Mouse (Mus musculus): ENCODE measurements around the gene Tet3.

Gene Tet3

GRCm38 (mm10) chr6:83478628-83479027 is 19.7 kb upstream of the Tet3 start:
- CTCF ChIA-PET, result interaction anchor here (0.6 kb wide), 1 partner anchor 128 kb away, joined by 3 read pairs; no protein-coding TSS in a partner anchor

- CTCF ChIA-PET, result no interaction called here
Measured at GRCm38 (mm10) chr6:83478217-83478616, 19.3 kb upstream of the Tet3 start.

- CTCF ChIA-PET, result no interaction called here
Measured at GRCm38 (mm10) chr6:83475431-83475830, 16.5 kb upstream of the Tet3 start.

GRCm38 (mm10) chr6:83473240-83473639 is 14.4 kb upstream of the Tet3 start:
- CTCF ChIA-PET, result interaction anchor here (0.6 kb wide), 1 partner anchor 59 kb away, joined by 3 read pairs; no protein-coding TSS in a partner anchor

GRCm38 (mm10) chr6:83471739-83472138 is 12.9 kb upstream of the Tet3 start:
- CTCF ChIA-PET, result interaction anchor here (0.7 to 1.0 kb wide), 2 partner anchors 37 to 79 kb away, joined by 3 to 6 read pairs; no protein-coding TSS in a partner anchor

- CTCF ChIA-PET, result no interaction called here
Measured at GRCm38 (mm10) chr6:83464011-83464410, 5.1 kb upstream of the Tet3 start.

GRCm38 (mm10) chr6:83456984-83457810 is 1.7 kb downstream of the Tet3 start:
- CTCF ChIA-PET, result interaction anchor here (0.6 to 1.1 kb wide), 3 partner anchors 21 to 500 kb away, joined by 3 to 4 read pairs (median 4); no protein-coding TSS in a partner anchor

- CTCF ChIA-PET, result interaction anchor here (0.8 to 1.1 kb wide), 2 partner anchors 21 to 107 kb away, joined by 4 to 17 read pairs; no protein-coding TSS in a partner anchor
Measured at GRCm38 (mm10) chr6:83456131-83456983, 2.5 kb downstream of the Tet3 start.

- CTCF ChIA-PET, result no interaction called here
Measured at GRCm38 (mm10) chr6:83455328-83456130, 3.4 kb downstream of the Tet3 start.

GRCm38 (mm10) chr6:83453706-83454105 is 5.2 kb downstream of the Tet3 start:
- CTCF ChIA-PET, result no interaction called here

- CTCF ChIA-PET, result no interaction called here
Measured at GRCm38 (mm10) chr6:83450451-83451303, 8.2 kb downstream of the Tet3 start.

- CTCF ChIA-PET, result no interaction called here
Measured at GRCm38 (mm10) chr6:83449440-83449839, 9.4 kb downstream of the Tet3 start.

- CTCF ChIA-PET, result no interaction called here
Measured at GRCm38 (mm10) chr6:83448911-83449310, 10.0 kb downstream of the Tet3 start.

- CTCF ChIA-PET, result no interaction called here
Measured at GRCm38 (mm10) chr6:83447031-83447430, 11.9 kb downstream of the Tet3 start.

GRCm38 (mm10) chr6:83445796-83446195 is 13.1 kb downstream of the Tet3 start:
- CTCF ChIA-PET, result no interaction called here

GRCm38 (mm10) chr6:83443441-83444340 is 15.2 kb downstream of the Tet3 start:
- CTCF ChIA-PET, result no interaction called here

GRCm38 (mm10) chr6:83442639-83443038 is 16.2 kb downstream of the Tet3 start:
- CTCF ChIA-PET, result no interaction called here

GRCm38 (mm10) chr6:83441259-83442061 is 17.4 kb downstream of the Tet3 start:
- CTCF ChIA-PET, result no interaction called here

All from spleen, embryonic (tissue).